Mouse (Mus musculus) spleen, postnatal 36 days (tissue): Measurements from ENCODE around the gene Hk3.

Experiments
- DNase-seq, 2 experiments: peaks; one replicate each; pipeline ENCODE4 v3.0.0; 2022; ENCODE audit warnings: low spot score in 2 of 2, mixed read lengths in 1 of 2

Gene Hk3

DNA sequence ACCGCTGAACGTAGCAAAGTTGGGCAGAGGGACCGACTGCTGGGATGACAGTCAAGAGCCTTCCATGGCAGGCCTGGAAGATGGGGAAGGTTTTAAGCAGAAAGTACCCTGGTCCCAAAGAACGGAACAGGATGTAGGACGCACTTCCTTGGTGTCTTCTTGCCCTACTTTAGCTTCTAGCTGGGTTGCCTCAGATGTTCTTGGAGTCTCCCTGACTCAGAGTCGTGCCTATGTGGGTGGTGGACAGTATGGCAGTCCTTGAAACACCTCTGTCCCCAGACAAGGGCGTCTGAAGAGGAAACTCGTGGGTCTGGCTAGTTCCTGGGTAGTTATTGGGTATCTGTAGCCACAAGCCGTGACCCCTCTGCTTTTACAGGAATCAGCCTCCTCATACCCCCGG is 19.1 kb downstream of the Hk3 start:
- no peak for DNase-seq

- DNase-seq, result no peak
Measured at GRCm38 (mm10) chr13:55000433-55000832, 20.8 kb downstream of the Hk3 start.

DNA sequence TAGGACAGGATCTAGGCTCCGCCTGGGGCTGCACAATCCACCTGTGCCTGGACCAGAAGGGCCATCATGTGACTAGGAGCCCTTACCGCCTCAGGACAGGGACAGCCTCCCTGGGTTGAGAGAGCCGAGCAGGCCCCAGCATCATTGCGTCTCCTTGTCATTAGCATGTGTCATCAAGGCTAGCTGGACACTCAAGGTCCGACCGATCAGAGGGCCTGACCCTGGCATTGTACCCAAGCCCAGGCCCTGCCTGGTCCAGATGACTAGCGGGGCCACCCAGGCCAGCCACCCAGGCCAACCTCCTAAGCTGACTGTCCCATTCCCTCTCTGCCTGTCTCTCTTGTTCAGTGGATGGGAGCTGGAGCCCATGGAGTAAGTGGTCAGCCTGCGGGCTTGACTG is 23.6 kb downstream of the Hk3 start:
- DNase-seq, result no peak

GRCm38 (mm10) chr13:54995161-54995560 is 26.0 kb downstream of the Hk3 start:
- no peak for DNase-seq

GRCm38 (mm10) chr13:54994576-54994975 is 26.6 kb downstream of the Hk3 start:
- no peak for DNase-seq

- no peak for DNase-seq
Measured at GRCm38 (mm10) chr13:54992215-54992614, 29.0 kb downstream of the Hk3 start.

GRCm38 (mm10) chr13:54988181-54988760 is 32.9 kb downstream of the Hk3 start:
- no peak for DNase-seq

DNA sequence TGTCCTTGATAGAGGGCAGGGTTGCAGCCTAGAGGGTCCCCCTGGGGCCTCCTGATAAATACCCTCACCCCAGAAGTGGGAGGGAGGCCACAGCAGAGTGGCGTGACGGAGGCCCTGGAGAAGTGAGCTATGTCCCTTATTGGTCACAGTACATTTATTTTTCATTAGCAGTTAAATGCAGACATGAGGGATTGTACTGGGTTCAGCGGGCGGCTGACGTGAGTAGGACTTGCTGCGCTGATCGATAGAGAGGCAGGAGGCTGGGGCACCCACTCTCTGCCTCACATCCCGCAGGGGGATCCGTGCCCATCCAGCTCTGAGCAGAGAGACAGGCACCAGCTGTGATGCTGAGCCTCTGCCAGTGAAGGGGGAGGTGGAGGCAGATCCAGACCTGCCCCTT is 33.8 kb downstream of the Hk3 start:
- no peak for DNase-seq

DNA sequence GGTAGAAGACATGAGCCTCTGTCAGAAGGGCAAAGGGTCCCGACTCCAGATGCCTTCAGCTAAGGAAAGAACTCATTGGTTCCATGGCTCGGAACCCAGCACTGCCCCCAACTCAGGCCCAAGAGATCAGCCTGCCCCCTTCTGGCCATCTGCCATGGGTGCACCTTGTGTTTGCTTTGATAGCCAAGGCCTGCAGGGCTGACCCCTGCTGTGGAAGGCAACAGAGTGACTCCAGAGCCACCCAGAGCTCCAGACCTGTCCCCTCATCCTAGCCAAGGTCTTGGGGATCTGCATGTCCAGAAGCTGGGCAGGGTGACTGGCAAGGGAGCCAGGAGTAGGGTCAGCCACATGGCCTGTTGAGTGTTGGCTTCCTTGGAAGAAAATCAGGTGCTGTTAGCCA is 37.6 kb downstream of the Hk3 start:
- no peak for DNase-seq

- no peak for DNase-seq
Measured at GRCm38 (mm10) chr13:54983001-54983400, 38.2 kb downstream of the Hk3 start.

GRCm38 (mm10) chr13:54980957-54981356 is 40.2 kb downstream of the Hk3 start:
- no peak for DNase-seq

GRCm38 (mm10) chr13:54978804-54979203 is 42.4 kb downstream of the Hk3 start:
- DNase-seq, result no peak

DNA sequence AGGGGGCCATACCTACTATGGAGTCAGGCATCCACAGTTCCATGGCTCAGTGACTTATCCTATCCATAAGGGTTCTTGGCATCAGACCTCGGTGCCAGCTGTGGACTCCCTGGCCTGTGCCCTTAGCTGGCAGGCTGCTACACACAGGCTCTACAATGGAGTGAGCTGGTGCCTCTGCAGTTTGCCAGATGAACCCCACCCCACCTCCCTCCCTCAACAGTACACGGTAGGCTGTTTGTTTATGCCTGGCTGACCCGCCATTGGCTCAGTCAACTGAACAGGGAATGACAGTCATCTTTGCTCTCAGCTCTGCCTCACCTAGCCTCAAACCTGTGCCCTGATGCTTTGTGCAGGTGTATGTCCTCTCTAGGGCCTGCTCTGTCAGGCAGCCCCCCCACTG is 45.6 kb downstream of the Hk3 start:
- no peak for DNase-seq

DNA sequence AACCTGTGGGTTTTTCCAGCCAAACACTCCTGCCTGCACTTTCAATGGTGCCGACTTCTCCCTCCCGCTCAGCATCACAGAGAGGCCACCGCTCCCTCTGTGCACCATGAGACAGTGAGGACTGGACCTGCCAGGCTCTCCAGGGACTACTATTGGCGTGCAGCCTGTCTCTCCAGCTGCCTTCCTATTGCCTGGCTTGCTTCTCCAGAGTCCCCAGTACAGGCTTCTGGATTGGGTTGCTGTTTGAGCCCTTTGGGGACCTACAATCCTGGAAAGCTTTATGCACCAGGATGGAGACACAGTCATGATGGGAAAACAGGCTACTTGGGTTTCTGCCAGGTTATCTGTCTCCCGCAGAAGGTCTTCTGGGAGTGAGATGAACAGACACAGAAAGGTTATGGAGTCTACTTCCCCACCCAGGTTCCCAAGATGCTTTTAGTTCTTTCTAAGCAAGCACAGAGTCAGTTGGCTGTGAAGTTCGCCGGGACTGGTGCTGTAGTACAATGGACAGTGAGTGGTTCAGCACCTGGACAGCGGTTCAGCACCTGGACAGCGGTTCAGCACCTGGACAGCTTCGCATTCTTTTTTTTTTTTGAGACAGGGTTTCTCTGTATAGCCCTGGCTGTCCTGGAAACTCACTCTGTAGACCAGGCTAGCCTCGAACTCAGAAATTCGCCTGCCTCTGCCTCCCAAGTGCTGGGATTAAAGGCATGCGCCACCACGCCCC is 50.5 kb downstream of the Hk3 start:
- no peak for DNase-seq

DNA sequence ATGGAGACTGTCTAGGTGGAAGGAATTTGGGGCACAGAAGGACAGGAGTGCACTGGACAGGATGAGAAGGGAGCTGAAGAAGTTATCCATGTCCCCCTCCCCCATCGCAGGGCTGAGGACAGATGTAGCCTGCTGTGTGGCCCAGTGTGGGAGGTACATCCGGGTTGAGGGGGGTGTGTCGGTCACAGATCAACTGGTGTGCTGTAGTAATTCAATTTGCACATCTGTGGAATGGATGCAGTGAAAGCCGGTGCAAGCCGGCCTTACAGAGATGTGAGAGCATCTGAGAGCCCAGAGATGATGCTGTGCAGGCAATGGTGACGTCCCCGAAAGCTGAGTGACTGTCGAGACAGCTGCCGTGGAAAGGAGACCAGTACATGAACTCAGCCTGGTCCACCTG is 51.7 kb downstream of the Hk3 start:
- no peak for DNase-seq

- DNase-seq, result no peak
Measured at GRCm38 (mm10) chr13:54968636-54969035, 52.5 kb downstream of the Hk3 start.

DNA sequence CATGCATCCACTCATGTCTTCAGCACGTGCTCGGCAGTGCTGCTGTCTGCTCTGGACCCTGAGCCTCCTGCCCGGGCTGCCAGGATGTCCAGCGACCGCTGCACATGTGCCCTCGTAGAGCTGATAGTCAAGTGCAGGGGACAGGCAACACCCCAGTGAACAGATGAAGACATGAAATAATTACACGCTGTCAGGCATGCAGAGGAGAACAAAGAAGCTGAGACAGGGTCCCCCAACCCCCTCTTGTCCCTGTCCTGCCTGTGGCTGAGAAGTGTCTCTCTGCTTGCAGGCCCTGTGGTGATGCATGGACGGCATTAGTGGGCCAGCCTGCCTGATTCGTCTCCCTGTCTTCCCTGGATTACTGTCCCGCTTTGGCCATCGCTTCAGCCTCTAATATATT is 53.7 kb downstream of the Hk3 start:
- DNase-seq, result no peak

- no peak for DNase-seq
Measured at GRCm38 (mm10) chr13:54965256-54965655, 55.9 kb downstream of the Hk3 start.

- DNase-seq, result no peak
Measured at GRCm38 (mm10) chr13:54960491-54960890, 60.7 kb downstream of the Hk3 start.

DNA sequence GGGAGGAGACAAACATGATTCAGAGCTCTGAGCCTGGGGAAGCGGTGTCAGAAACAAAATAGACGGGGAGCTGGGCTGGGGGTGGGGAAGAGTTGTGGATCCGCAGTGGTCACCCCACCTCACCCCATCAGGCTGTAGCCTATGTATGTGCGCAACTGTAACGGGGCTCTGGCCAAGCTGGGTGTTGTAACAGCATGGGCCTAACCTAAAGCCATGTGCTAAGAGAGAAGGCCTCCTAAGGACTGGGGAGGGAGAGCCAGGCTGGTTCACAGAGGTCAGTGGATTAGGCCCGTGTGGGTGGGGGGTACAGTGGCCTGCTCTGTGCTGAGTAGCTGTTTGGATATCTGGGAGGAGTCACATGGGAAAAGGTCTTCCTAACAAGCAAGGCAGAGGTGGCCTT is 61.3 kb downstream of the Hk3 start:
- no peak for DNase-seq

- no peak for DNase-seq
Measured at GRCm38 (mm10) chr13:54959059-54959701, 62.0 kb downstream of the Hk3 start.

DNA sequence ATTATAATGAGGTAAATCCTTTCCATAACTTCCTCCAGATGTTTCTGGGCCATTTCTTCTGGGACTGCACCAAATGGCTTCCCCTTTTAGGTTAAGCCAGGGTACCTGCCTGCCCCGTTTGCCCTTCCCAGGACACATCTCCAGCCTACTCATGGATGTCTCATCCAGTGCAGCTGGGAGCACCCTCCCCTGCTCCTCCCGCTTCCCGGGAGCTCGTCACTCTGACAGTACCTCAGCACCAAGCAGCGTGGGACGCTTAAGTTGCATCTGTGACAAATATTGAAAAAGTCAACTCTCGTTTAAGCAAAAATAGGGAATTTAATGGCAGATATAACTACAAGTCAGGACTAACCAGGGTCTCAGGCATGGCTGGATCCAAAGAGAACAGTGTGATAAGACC is 63.9 kb downstream of the Hk3 start:
- DNase-seq, result no peak
